Mouse (Mus musculus): ENCODE measurements around the gene Sf3a3.

- no peak for TF ChIP-seq CTCF (IDR thresholded peaks at IDR 0.05; ENCODE audit: low read depth)
- TF ChIP-seq EP300 (IDR thresholded peaks at IDR 0.05; ENCODE audit: low read depth), result no peak
These were observed 22.4 kb downstream of the Sf3a3 start for GRCm38 (mm10) chr4:124736952-124737351.
